Mouse (Mus musculus): ENCODE data around the gene Cyb5r4. TPM values are rescaled to one million over a fixed set of nuclear protein-coding genes. Genes with fewer than 3 reads are reported as not detected.
"Not testable (repeated sequence)": the region's sequence is repeated elsewhere in the genome, so short reads cannot be mapped to it uniquely, and the experiment has no call there.

The Cyb5r4 gene
- polyA plus RNA-seq (2016; fragmentation: Nextera tagmentation; extraction: Ambion mirVana) = 49.4 and 52.1 TPM in 2 replicates

DNA sequence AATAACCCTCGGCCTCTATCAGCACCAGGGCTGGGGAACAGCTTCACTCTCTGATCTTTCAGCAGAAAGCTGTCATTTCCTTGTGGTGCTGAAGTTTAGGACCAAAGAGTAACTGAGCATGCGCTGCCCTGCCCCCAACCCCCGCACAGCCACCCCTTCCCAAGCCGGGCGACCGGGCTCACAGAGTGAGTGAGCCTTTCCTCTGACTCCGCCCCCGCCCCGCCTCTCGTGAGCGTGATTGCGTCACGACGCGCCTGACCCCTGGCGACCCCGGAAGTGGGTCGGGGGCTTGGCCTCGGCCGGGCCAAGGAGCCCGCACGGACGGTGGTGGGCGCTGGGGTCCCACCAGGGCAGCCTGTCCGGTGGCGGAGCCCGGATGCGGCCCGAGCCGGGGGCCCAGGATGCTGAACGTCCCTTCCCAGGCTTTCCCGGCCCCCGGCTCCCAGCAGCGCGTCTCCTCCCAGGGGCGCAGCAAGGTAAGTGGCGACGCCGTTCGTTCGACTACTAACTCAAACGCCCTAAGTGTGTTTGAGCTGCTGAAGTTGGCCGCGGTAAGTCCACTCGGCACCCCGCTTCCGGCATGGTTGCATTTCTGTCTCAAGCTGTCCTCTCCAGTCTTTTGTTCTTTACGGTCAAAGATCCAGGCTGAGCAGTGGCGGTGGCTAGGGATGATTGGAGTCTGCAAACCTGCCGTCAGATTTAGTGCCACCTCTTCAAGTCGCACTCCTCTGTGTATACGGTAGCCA is at the start of gene Cyb5r4:
Gene Cyb5r4, plus strand, starts transcription at position 237 of the 746 bp plus-strand sequence.
- ATAC-seq = peak; percentile 99

DNA sequence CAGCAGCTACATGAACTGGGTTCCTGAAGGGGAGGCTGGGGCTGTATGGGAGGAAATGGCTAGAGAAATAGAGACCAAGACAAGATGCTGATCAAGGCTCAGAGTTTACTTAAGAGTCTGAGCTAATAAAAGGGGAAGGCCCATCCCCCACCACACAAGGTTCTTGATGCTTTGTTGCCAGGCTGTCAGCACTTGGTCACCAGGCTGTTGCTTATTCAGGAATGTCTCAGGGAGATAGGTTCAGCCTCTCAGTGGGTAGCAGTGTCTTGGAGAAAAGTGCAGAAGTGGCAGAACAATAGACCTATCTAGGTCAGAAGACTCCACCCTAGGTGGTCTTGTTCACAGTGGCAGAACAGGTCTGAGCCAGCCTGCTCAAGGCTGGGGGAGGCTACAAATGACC is 49.3 kb upstream of the Cyb5r4 start:
- not testable (repeated sequence) for H3K27me3 ChIP-seq (replicated peaks); H3K9ac ChIP-seq; H3K4me2 ChIP-seq; H3K36me3 ChIP-seq; ATAC-seq; H3K4me1 ChIP-seq; H3K27ac ChIP-seq; H3K4me3 ChIP-seq; H3K9me3 ChIP-seq (replicated peaks)

More for the DNA sequence above, at the start of gene Cyb5r4:
- Histone ChIP-seq H3K27ac (peak within 1 kb of the TSS; percentile 83), H3K4me3 (peak within 1 kb of the TSS; percentile 90), H3K9ac (peak within 1 kb of the TSS; percentile 82), H3K36me3 (no peaks in the 10 kb centered on the region), H3K4me2 (peak within 1 kb of the TSS; percentile 82), H3K4me1 (peaks cover 34% of the 10 kb centered on the region), H3K27me3 (replicated peaks) (peaks cover 13% of the 10 kb centered on the region), H3K9me3 (replicated peaks) (no peaks in the 10 kb centered on the region)
- 1% methylated on average over 46 of the region's 52 CpGs for WGBS (ENCODE audit: insufficient replicate concordance)

DNA sequence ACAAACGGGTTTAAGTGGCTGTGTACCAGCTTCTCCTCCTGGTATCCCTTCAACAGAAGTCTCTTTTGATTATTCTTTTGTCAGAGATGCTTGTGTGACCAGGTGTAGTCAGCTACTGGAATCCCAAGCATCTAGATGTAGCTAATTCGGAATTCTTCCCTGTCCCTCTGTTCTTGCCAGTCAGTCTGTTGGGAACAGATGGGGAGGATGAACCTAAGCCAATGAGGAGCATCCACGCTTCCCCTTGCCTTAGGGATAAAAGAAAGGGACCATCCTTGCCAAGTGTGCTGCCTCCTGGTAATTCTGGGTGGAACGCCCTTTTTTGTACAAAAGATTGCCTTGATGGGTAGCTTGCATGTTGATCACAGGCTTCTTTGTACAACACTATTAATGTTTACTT is 48.3 kb upstream of the Cyb5r4 start:
- Histone ChIP-seq H3K9ac (no peak overlapping the region), H3K9me3 (replicated peaks) (no peaks in the 10 kb centered on the region), H3K36me3 (no peaks in the 10 kb centered on the region), H3K27ac (no peak overlapping the region), H3K27me3 (replicated peaks) (no peaks in the 10 kb centered on the region), H3K4me2 (no peak overlapping the region), H3K4me3 (no peak overlapping the region), H3K4me1 (no peaks in the 10 kb centered on the region)
- WGBS (ENCODE audit: insufficient replicate concordance) = 45% methylated on average over 4 of the region's 4 CpGs
- ATAC-seq = no peak

DNA sequence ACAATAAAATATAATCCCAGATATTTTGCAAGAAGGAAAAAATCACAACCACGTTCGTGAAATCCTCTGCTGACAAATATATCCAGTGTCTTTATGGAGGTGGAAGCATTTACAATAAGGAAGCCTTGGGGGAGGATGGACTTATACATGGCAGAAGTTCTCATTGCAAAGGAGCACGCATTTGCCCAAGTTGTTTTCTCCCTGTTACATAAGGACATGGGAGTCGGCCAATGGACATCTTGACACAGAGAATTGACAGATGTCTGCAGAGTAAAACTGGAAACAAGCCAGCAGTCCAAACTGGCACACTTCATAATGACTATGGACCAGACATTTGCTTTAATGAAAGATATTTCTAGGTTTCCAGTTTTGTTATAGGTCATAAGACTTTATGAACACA is 44.9 kb upstream of the Cyb5r4 start:
- Histone ChIP-seq H3K36me3 (no peaks in the 10 kb centered on the region), H3K27ac (no peak overlapping the region), H3K4me2 (no peak overlapping the region), H3K9me3 (replicated peaks) (no peaks in the 10 kb centered on the region), H3K4me1 (no peaks in the 10 kb centered on the region), H3K4me3 (no peak overlapping the region), H3K27me3 (replicated peaks) (no peaks in the 10 kb centered on the region), H3K9ac (no peak overlapping the region)
- 66% methylated on average over 4 of the region's 4 CpGs for WGBS (ENCODE audit: insufficient replicate concordance)
- ATAC-seq = no peak

DNA sequence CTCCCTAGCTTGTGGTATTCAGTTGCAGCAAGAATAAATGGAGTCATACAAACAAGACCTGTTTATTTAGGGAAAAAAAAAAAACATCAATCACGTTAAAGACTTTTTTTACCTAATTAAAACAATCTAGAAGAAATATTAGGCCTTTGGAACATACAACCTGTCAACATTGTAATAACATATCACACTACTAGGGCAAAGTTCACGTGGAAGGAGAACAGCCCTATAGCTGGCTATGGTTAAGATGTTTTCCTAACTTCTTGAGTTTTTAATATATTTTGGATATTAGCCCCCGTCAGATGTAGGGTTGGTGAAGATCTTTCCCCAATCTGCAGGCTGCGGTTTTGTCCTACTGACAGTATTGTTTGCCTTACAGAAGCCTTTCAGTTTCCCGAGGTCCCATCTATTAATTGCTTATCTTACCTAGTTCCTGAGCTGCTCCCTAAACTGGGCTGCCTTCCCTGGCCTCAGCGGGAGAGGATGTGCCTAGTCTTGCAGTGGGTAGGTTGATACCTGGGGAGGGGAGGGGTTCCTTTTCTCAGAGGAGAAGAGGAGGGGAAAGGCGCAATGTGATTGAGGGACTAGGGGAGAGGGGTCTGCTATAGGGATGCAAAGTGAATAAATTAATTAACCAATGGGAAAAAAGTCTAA is 43.4 kb upstream of the Cyb5r4 start:
- 45% methylated on average over 7 of the region's 7 CpGs for WGBS (ENCODE audit: insufficient replicate concordance)
- no peak overlapping the region for H3K9ac ChIP-seq
- no peak overlapping the region for H3K4me3 ChIP-seq
- H3K4me2 ChIP-seq = no peak overlapping the region
- no peaks in the 10 kb centered on the region for H3K36me3 ChIP-seq
- no peaks in the 10 kb centered on the region for H3K4me1 ChIP-seq
- H3K27me3 ChIP-seq (replicated peaks) = no peaks in the 10 kb centered on the region
- no peak overlapping the region for H3K27ac ChIP-seq
- no peak for ATAC-seq
- H3K9me3 ChIP-seq (replicated peaks) = no peaks in the 10 kb centered on the region

DNA sequence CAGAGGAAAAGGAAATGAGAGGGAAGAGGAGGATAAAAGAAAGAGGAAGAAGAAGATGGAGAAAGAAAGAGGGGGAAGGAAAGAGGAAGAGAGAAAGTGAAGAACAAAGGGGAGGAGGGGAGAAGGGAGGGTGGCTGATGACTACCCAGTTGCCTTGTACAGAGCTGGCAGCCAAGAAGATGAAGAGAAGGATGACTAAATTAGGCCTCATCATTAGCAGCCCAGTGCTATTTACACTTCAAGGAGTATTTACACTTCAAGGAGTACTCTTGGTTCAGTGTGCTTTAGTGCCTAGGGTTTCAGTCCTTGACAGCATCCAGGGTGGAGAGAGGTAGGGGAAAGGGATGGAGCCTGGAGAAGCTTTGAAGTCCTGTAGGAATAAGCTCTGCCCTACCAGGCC is 41.8 kb upstream of the Cyb5r4 start:
- H3K27me3 ChIP-seq (replicated peaks) = no peaks in the 10 kb centered on the region
- no peak for ATAC-seq

DNA sequence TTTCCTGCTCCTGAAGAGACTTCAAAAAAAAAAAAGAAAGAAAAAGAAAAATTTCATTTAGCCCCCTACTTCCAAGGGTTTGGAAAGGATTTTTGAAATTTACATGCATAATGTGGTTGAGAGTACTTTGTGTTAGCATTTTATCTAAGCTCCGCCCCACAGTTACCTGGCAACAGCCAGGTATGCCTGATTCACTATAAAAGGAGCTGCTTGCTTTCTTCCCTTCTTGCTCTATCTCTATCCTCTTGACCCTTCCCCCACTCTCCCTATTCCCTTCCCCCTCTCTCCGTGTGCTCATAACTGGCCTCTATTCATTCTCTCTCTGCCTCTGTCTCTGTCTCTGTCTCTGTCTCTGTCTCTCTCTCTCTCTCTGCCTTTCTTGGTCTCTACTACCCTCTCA is 40.9 kb upstream of the Cyb5r4 start:
- Histone ChIP-seq H3K4me3 (no peak overlapping the region), H3K27ac (no peak overlapping the region), H3K36me3 (no peaks in the 10 kb centered on the region), H3K9me3 (replicated peaks) (no peaks in the 10 kb centered on the region), H3K27me3 (replicated peaks) (no peaks in the 10 kb centered on the region), H3K4me2 (no peak overlapping the region), H3K4me1 (no peaks in the 10 kb centered on the region), H3K9ac (no peak overlapping the region)
- no peak for ATAC-seq
- 40% methylated on average over 2 of the region's 2 CpGs for WGBS (ENCODE audit: insufficient replicate concordance)

More for the DNA sequence above, 41.8 kb upstream of the Cyb5r4 start:
- Histone ChIP-seq H3K4me3 (no peak overlapping the region), H3K27ac (no peak overlapping the region), H3K4me1 (no peaks in the 10 kb centered on the region), H3K4me2 (no peak overlapping the region), H3K9me3 (replicated peaks) (no peaks in the 10 kb centered on the region), H3K36me3 (no peaks in the 10 kb centered on the region), H3K9ac (no peak overlapping the region)

DNA sequence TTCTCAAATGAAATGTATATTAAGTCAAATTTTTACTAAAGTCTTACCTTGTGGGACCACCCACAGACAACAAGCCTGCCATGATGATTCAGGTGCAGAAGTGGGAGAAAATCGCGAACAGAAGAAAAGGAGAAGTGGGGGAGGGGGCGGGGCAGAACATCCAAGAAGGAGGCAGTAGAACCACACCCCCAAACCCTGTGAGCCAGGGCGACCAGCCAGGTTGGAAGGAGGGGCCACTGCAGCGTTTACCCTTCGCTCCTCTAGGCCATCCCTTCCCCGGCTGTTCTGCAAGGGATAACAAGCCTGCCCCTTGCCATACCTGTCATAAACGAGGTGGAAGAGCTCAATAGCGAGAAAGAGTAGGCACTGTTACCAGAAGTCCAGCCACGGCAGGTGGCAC is 40.3 kb upstream of the Cyb5r4 start:
- Histone ChIP-seq H3K9ac (no peak overlapping the region), H3K4me1 (no peaks in the 10 kb centered on the region), H3K27ac (no peak overlapping the region), H3K4me2 (no peak overlapping the region), H3K9me3 (replicated peaks) (no peaks in the 10 kb centered on the region), H3K4me3 (no peak overlapping the region), H3K36me3 (no peaks in the 10 kb centered on the region), H3K27me3 (replicated peaks) (no peaks in the 10 kb centered on the region)
- no peak for ATAC-seq
- 14% methylated on average over 10 of the region's 10 CpGs for WGBS (ENCODE audit: insufficient replicate concordance)

DNA sequence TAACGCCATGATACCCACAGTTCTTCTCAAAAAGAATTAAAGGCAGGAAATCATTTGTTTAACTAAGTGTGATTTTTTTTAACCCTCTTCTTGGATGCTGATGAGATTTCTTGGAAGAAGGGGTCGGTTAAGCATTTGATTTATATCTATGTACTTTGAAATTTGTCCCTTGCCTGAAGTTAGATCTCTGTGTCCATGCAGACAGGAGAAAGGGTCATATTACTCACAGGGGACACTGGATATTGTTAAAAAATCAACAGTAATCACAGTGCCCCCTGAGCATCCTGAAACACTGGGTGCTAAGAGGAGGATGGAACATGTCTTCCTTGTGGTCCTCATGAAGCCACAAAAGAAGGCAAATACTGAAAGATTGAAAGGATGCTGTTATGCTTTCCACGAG is 37.2 kb upstream of the Cyb5r4 start:
- H3K4me2 ChIP-seq = no peak overlapping the region
- no peak for ATAC-seq
- no peaks in the 10 kb centered on the region for H3K9me3 ChIP-seq (replicated peaks)
- H3K36me3 ChIP-seq = no peaks in the 10 kb centered on the region
- no peaks in the 10 kb centered on the region for H3K27me3 ChIP-seq (replicated peaks)
- 41% methylated on average over 3 of the region's 3 CpGs for WGBS (ENCODE audit: insufficient replicate concordance)
- no peak overlapping the region for H3K27ac ChIP-seq
- no peak overlapping the region for H3K9ac ChIP-seq
- H3K4me3 ChIP-seq = no peak overlapping the region
- H3K4me1 ChIP-seq = no peaks in the 10 kb centered on the region

DNA sequence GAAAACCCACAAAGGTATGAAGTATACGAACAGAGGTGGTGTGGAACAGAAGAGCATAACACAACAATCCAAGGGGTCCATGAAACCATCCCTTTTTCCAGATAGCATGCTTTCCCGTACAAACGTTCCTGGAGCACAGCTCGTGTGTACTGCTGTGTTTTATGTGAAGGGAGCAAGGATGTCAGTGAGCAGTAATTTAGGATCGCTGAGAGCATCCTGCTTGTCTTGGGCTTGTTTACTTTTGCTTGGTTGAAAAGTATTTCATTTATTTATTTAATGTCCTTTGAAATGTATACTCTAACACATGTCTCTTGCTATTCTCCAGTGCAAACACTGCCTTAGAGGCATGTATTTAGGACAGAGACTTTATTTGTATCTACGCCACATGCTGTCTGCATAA is 36.7 kb upstream of the Cyb5r4 start:
- no peaks in the 10 kb centered on the region for H3K9me3 ChIP-seq (replicated peaks)
- H3K27ac ChIP-seq = no peak overlapping the region
- H3K4me3 ChIP-seq = no peak overlapping the region
- H3K9ac ChIP-seq = no peak overlapping the region
- 57% methylated on average over 6 of the region's 6 CpGs for WGBS (ENCODE audit: insufficient replicate concordance)
- no peaks in the 10 kb centered on the region for H3K27me3 ChIP-seq (replicated peaks)
- no peak for ATAC-seq
- H3K4me1 ChIP-seq = no peaks in the 10 kb centered on the region
- no peak overlapping the region for H3K4me2 ChIP-seq
- H3K36me3 ChIP-seq = no peaks in the 10 kb centered on the region

DNA sequence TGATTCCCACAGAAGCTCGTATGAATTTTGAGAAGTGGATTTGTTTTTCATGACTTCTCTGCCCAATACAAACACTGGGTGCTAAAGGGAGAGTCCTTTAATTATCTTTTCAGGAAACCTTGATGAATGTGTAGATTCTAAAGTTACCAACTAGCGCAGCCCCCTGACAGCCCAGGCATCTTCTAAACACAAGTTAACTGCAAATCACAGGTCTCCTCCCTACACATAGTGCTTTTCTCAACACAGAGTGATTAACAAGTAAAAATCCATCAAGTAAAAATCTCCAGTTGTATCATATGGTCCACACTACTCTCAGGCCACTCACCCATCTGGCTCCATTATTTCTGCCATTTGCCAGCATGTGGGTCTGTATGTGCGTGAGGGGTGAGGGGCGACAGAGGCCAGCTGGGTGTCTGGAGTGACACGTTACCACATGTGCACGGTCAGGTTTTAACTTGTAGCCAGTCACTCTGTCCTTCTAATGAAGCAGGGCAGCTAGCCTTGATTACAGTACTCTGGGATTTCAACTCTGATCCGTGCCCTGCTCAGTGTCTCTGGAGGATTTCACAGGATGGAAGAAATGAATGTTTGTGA is 35.0 kb upstream of the Cyb5r4 start:
- Histone ChIP-seq H3K36me3 (no peaks in the 10 kb centered on the region), H3K4me3 (no peak overlapping the region), H3K9me3 (replicated peaks) (no peaks in the 10 kb centered on the region), H3K27me3 (replicated peaks) (no peaks in the 10 kb centered on the region), H3K27ac (no peak overlapping the region), H3K9ac (no peak overlapping the region), H3K4me1 (no peaks in the 10 kb centered on the region), H3K4me2 (no peak overlapping the region)
- no peak for ATAC-seq
- 62% methylated on average over 7 of the region's 7 CpGs for WGBS (ENCODE audit: insufficient replicate concordance)

DNA sequence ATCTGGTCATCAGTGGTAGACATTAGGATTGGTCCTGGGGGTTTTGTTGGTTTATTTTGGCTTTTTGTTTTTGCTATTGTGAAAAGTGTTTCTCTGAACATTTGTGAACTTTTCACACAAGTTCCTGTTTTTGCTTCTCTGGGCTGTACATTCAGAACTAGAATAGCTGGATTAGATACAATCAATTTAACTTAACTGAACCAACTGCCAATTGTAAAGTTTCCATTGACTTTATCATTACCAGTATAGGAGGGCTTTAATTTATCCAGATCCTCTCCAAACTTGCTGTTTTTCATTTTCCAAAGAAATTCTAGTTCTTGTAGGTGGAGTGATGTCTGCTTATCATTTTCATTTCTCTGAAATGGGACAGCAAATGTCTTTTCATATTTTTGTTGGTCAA is 32.0 kb upstream of the Cyb5r4 start:
- Histone ChIP-seq H3K9me3 (replicated peaks) (no peaks in the 10 kb centered on the region), H3K9ac (no peak overlapping the region), H3K4me1 (no peaks in the 10 kb centered on the region), H3K27ac (no peak overlapping the region), H3K4me2 (no peak overlapping the region), H3K36me3 (no peaks in the 10 kb centered on the region), H3K4me3 (no peak overlapping the region), H3K27me3 (replicated peaks) (no peaks in the 10 kb centered on the region)
- ATAC-seq = no peak

Data from liver, embryonic 12.5 days (tissue).